Mouse (Mus musculus): Measurements from ENCODE around the gene Pak1ip1. TPM values are rescaled to one million over a fixed set of nuclear protein-coding genes. Genes with fewer than 3 reads are reported as not detected.
A peak's percentile ranks its signal among the peaks of the same experiment; 100 is the strongest.

Pak1ip1 gene
- total and polyA plus RNA-seq, 3 experiments = 21.2 to 27.5 (median 26.7) TPM

DNA sequence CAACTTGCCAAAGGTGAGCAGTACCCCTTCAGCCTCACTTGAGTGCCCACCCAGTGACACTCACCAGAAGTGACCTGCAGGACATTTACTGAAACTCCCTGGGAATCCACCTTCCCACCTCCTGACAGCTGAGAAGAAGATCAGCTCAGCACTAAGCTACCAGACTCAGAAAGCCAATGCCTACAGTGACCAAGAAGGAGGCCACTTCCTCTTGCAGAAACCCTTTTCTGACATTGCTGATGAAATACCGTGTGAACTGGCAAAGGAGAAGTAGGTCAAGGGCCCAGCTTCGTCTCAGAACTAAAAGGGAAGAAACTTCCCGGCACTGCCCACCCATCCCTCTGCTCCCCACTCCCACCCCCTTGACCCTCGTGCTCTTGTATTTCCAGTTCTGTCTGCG lies 32.3 kb upstream of the Pak1ip1 start:
- no peaks in the 10 kb centered on the region for H3K36me3 ChIP-seq (ENCODE audit: control insufficient read depth, insufficient read depth, low read length)
- H3K79me2 ChIP-seq (replicated peaks; ENCODE audit: control insufficient read depth, insufficient read depth, low read length) = no peaks in the 10 kb centered on the region
- H3K27me3 ChIP-seq (ENCODE audit: control insufficient read depth, insufficient read depth, low read length) = no peaks in the 10 kb centered on the region
- WGBS = 58% methylated on average over 5 of the region's 5 CpGs
- H3K4me1 ChIP-seq (ENCODE audit: control insufficient read depth, insufficient read depth, low read length) = no peaks in the 10 kb centered on the region
- intact Hi-C loops (cut with DNase I) = no loop called here
- no peak overlapping the region for H3K27ac ChIP-seq
- no peak overlapping the region for H3K9ac ChIP-seq (ENCODE audit: low read depth, low read length)
- no peak for TF ChIP-seq POLR2A (IDR thresholded peaks at IDR 0.05; ENCODE audit: insufficient read depth, low read depth, low read length)
- no peak for TF ChIP-seq CTCF (IDR thresholded peaks at IDR 0.05)
- no peak for TF ChIP-seq EP300 (IDR thresholded peaks at IDR 0.05; ENCODE audit: insufficient read depth, low read depth, low read length)
- no peak for DNase-seq
- H3K4me3 ChIP-seq = no peak overlapping the region

DNA sequence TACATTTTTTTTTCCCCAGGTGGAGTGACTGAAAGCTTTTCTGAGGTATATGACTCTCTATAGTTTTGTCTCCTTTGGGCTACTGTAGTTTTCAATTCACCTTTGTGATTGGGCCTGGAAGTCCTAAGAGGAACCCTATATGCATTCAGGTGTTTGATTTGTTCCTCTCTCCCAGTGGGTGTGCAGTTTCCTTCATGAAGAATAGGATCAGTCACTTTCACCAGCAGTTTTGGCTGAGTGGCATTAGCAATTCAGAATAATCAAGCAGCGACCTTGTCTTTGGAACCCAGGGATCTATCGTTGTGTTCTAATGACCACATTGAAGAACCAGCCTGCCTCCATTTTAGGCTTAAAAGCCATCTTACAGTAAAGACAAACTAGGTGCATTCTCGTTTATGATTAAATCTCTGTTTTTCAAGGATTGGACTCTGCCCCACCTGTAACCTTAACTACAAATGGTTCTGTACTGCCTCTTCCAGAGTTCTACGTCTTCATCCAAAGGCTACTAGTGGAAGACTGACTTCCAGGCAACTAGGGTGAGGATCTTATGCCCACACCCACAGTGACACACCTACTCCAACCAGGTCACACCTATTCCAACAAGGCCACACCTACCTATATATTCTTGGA lies 30.9 kb upstream of the Pak1ip1 start:
- Histone ChIP-seq H3K27ac (no peak overlapping the region), H3K9ac (ENCODE audit: low read depth, low read length) (no peak overlapping the region), H3K4me1 (ENCODE audit: control insufficient read depth, insufficient read depth, low read length) (no peaks in the 10 kb centered on the region), H3K4me3 (no peak overlapping the region), H3K36me3 (ENCODE audit: control insufficient read depth, insufficient read depth, low read length) (no peaks in the 10 kb centered on the region), H3K79me2 (replicated peaks; ENCODE audit: control insufficient read depth, insufficient read depth, low read length) (no peaks in the 10 kb centered on the region), H3K27me3 (ENCODE audit: control insufficient read depth, insufficient read depth, low read length) (no peaks in the 10 kb centered on the region)
- no peak for TF ChIP-seq POLR2A (IDR thresholded peaks at IDR 0.05; ENCODE audit: insufficient read depth, low read depth, low read length)
- no peak for TF ChIP-seq EP300 (IDR thresholded peaks at IDR 0.05; ENCODE audit: insufficient read depth, low read depth, low read length)
- no peak for TF ChIP-seq CTCF (IDR thresholded peaks at IDR 0.05)
- intact Hi-C loops (cut with DNase I) = no loop called here
- WGBS = 92% methylated on average over 4 of the region's 4 CpGs
- DNase-seq = no peak

DNA sequence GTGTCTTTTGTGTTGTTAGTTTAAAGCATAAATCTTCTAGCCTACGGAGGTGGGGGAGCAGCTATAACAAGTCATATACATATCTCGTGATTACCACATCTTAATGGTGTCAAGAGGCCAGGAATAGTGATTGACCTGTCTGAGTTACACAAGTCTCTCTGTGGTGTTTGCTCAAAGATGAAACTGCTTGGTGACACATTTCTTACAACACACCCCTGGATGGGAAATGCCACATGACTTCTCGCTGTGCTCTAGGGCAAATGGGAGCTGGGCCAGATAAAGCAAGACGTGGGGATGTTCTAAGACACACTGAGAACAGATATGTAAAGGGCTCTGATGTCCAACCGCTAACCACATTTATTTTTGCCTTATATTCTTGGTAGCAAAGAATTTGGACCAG lies 29.6 kb upstream of the Pak1ip1 start:
- Histone ChIP-seq H3K79me2 (replicated peaks; ENCODE audit: control insufficient read depth, insufficient read depth, low read length) (no peaks in the 10 kb centered on the region), H3K9ac (ENCODE audit: low read depth, low read length) (no peak overlapping the region), H3K4me1 (ENCODE audit: control insufficient read depth, insufficient read depth, low read length) (no peaks in the 10 kb centered on the region), H3K27ac (no peak overlapping the region), H3K36me3 (ENCODE audit: control insufficient read depth, insufficient read depth, low read length) (no peaks in the 10 kb centered on the region), H3K27me3 (ENCODE audit: control insufficient read depth, insufficient read depth, low read length) (no peaks in the 10 kb centered on the region), H3K4me3 (no peak overlapping the region)
- intact Hi-C loops (cut with DNase I) = no loop called here
- no peak for TF ChIP-seq EP300 (IDR thresholded peaks at IDR 0.05; ENCODE audit: insufficient read depth, low read depth, low read length)
- TF ChIP-seq POLR2A (IDR thresholded peaks at IDR 0.05; ENCODE audit: insufficient read depth, low read depth, low read length) = no peak
- TF ChIP-seq CTCF (IDR thresholded peaks at IDR 0.05) = no peak
- no peak for DNase-seq
- WGBS = 79% methylated on average over 5 of the region's 5 CpGs

DNA sequence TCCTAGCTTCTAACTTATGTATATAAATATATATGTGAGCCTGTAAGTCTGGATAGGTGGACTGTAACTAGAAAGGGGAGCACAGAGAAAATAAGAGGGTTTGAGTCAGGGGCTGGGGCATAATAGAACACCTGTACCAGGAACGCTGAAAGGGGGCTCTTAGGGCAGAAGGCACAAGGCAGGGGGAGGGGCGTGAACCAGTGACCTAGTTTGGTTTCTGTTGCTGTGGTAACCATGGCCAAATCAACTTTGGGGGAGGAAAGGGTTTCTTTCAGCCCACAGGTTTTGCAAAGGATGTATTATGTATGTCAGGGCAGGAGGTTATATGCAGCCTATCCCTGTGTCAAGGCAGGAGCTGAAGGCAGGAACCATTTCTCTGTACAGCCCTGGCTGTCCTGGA lies 29.0 kb upstream of the Pak1ip1 start:
- no peaks in the 10 kb centered on the region for H3K79me2 ChIP-seq (replicated peaks; ENCODE audit: control insufficient read depth, insufficient read depth, low read length)
- H3K27ac ChIP-seq = no peak overlapping the region
- H3K27me3 ChIP-seq (ENCODE audit: control insufficient read depth, insufficient read depth, low read length) = no peaks in the 10 kb centered on the region
- intact Hi-C loops (cut with DNase I) = no loop called here
- DNase-seq = no peak
- TF ChIP-seq POLR2A (IDR thresholded peaks at IDR 0.05; ENCODE audit: insufficient read depth, low read depth, low read length) = no peak
- TF ChIP-seq CTCF (IDR thresholded peaks at IDR 0.05) = no peak
- TF ChIP-seq EP300 (IDR thresholded peaks at IDR 0.05; ENCODE audit: insufficient read depth, low read depth, low read length) = no peak
- H3K4me1 ChIP-seq (ENCODE audit: control insufficient read depth, insufficient read depth, low read length) = no peaks in the 10 kb centered on the region
- no peak overlapping the region for H3K4me3 ChIP-seq
- no peak overlapping the region for H3K9ac ChIP-seq (ENCODE audit: low read depth, low read length)
- 82% methylated on average over 2 of the region's 2 CpGs for WGBS
- H3K36me3 ChIP-seq (ENCODE audit: control insufficient read depth, insufficient read depth, low read length) = no peaks in the 10 kb centered on the region

DNA sequence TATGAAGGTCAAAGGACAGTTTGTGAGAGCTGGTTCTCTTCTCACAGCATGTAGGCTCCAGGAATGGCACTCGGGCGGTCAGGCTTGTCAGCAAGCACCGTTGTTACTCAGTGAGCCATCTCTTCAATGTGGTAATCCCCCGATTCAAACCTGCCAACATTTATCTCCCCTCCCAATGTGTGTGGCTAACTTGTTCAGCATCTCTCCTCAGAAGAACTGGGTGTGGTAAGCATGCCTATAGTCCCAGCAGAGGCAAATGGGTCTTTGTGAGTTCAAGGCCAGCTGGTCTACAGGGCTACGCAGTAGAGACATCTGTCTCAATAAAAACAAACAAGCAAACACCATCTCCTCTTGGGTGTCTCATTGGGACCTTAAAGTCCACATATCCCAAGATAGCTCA lies 27.8 kb upstream of the Pak1ip1 start:
- H3K4me3 ChIP-seq = no peak overlapping the region
- H3K27ac ChIP-seq = no peak overlapping the region
- no peaks in the 10 kb centered on the region for H3K36me3 ChIP-seq (ENCODE audit: control insufficient read depth, insufficient read depth, low read length)
- 93% methylated on average over 5 of the region's 5 CpGs for WGBS
- no peaks in the 10 kb centered on the region for H3K27me3 ChIP-seq (ENCODE audit: control insufficient read depth, insufficient read depth, low read length)
- H3K9ac ChIP-seq (ENCODE audit: low read depth, low read length) = no peak overlapping the region
- no peak for DNase-seq
- intact Hi-C loops (cut with DNase I) = no loop called here
- no peaks in the 10 kb centered on the region for H3K79me2 ChIP-seq (replicated peaks; ENCODE audit: control insufficient read depth, insufficient read depth, low read length)
- TF ChIP-seq POLR2A (IDR thresholded peaks at IDR 0.05; ENCODE audit: insufficient read depth, low read depth, low read length) (no peak), EP300 (IDR thresholded peaks at IDR 0.05; ENCODE audit: insufficient read depth, low read depth, low read length) (no peak), CTCF (IDR thresholded peaks at IDR 0.05) (no peak)
- 0 out of 2 replicates have a peak, but pooled peaks cover 1% of the 10 kb centered on the region for H3K4me1 ChIP-seq (ENCODE audit: control insufficient read depth, insufficient read depth, low read length)

DNA sequence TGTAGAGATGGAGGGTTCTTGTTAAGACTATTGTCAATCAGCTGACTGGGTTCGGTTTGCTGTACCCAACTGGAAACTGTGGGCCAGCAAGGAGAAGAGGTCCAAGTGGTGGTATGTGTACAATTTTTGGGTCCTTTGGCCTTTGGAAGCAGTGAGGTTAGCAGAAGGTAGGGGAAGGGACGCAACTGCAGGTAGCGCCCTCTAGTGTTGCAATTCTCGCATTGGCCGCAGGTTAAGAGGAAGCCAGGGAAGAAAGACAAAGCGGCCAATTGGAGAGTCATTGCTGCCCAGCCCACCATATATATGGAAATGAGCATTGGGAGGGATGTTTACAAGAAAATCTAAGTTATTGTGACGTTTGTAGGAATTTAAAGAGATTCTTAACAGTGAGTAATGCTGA lies 23.2 kb upstream of the Pak1ip1 start:
- Histone ChIP-seq H3K9ac (ENCODE audit: low read depth, low read length) (no peak overlapping the region), H3K4me3 (no peak overlapping the region), H3K27ac (no peak overlapping the region; the same call in 1 of the 2 replicates), H3K36me3 (ENCODE audit: control insufficient read depth, insufficient read depth, low read length) (no peaks in the 10 kb centered on the region), H3K79me2 (replicated peaks; ENCODE audit: control insufficient read depth, insufficient read depth, low read length) (no peaks in the 10 kb centered on the region), H3K4me1 (ENCODE audit: control insufficient read depth, insufficient read depth, low read length) (peaks cover 4% of the 10 kb centered on the region; the same call in 1 of the 2 replicates), H3K27me3 (ENCODE audit: control insufficient read depth, insufficient read depth, low read length) (no peaks in the 10 kb centered on the region)
- intact Hi-C loops (cut with DNase I) = loop anchor here (2.0 to 5.0 kb wide), 2 partner anchors 61 to 190 kb away; no protein-coding TSS in a partner anchor
- TF ChIP-seq EP300 (IDR thresholded peaks at IDR 0.05; ENCODE audit: insufficient read depth, low read depth, low read length) = no peak
- TF ChIP-seq CTCF (IDR thresholded peaks at IDR 0.05) = peak; percentile 84
- no peak for TF ChIP-seq POLR2A (IDR thresholded peaks at IDR 0.05; ENCODE audit: insufficient read depth, low read depth, low read length)
- DNase-seq = peak; percentile 43 to 53
- WGBS = 45% methylated on average over 7 of the region's 7 CpGs
